Comparison of ENCODE assay signal across 16 mouse cellular contexts in genomic region chr4:130914527-130914926, GRCm38 (mm10). TPM values are rescaled to one million over a fixed set of nuclear protein-coding genes. Genes with fewer than 3 reads are reported as not detected.
DNase-seq lines count a peak whose midpoint lies in the region; ATAC-seq and TF ChIP-seq lines count a peak whose summit lies in the region.
"Had no signal": no experiment of that assay in that cellular context is flagged by ENCODE, and none has a peak within 500 bp of the region (broad histone marks: within the 10 kb centered on the region; RNA-seq: fewer than 3 reads in every experiment).

No protein-coding gene starts in this region.

- no peak for DNase-seq in gastrocnemius, adult 2 months
- no peak for DNase-seq in gastrocnemius, postnatal 4 days (ENCODE audit: low spot score in 2 of 2)
- no peak for DNase-seq in spleen, adult 2 months (ENCODE audit: low read depth in 1 of 2, low spot score in 2 of 2)
- DNase-seq in spleen, adult 12 weeks (ENCODE audit: low spot score), result no peak
- DNase-seq in liver, embryonic 11.5 days (ENCODE audit: low spot score), result no peak
- peak; percentile 55 for DNase-seq in thymus, postnatal 14 days
- DNase-seq in c-Kit-positive CD71-positive TER-119-positive erythroid progenitor cells, embryonic 14.5 days (ENCODE audit: low spot score), result no peak
- DNase-seq in gastrocnemius, adult 18-20 months (ENCODE audit: low spot score), result no peak
- DNase-seq: cerebellum, postnatal 25 days; right cerebral cortex, adult 18-20 months had no signal

- H3K9me3 ChIP-seq in liver, embryonic 11.5 days (ENCODE audit: control insufficient read depth, low read length), result no peaks in the 10 kb centered on the region
- H3K9me3 ChIP-seq: embryonic facial prominence, embryonic 13.5 days; heart, embryonic 12.5 days; limb, embryonic 12.5 days had no signal

- peak overlapping the region; percentile 49 for H3K4me3 ChIP-seq in gastrocnemius, adult 2 months
- H3K4me3 ChIP-seq in spleen, adult 2 months (ENCODE audit: extremely low read depth, insufficient read depth, insufficient read length), result peak overlapping the region; percentile 97
- H3K4me3 ChIP-seq in liver, embryonic 11.5 days (ENCODE audit: low read depth, low read length), result peak overlapping the region; percentile 42
- H3K4me3 ChIP-seq: embryonic facial prominence, embryonic 13.5 days; heart, embryonic 12.5 days; limb, embryonic 12.5 days had no signal

- H3K36me3 ChIP-seq in spleen, adult 2 months (ENCODE audit: control insufficient read depth, insufficient read depth, low read length), result peaks cover 6% of the 10 kb centered on the region; the same call in 1 of the 2 replicates
- no peaks in the 10 kb centered on the region for H3K36me3 ChIP-seq in liver, embryonic 11.5 days (ENCODE audit: control insufficient read depth, insufficient read depth, low read length)
- H3K36me3 ChIP-seq: embryonic facial prominence, embryonic 13.5 days; heart, embryonic 12.5 days; limb, embryonic 12.5 days had no signal

- no peaks in the 10 kb centered on the region for H3K27me3 ChIP-seq in spleen, adult 2 months (ENCODE audit: control insufficient read depth, insufficient read depth, low read length)
- H3K27me3 ChIP-seq in liver, embryonic 11.5 days (replicated peaks; ENCODE audit: control insufficient read depth, insufficient read depth, low read length), result no peaks in the 10 kb centered on the region
- H3K27me3 ChIP-seq: embryonic facial prominence, embryonic 13.5 days; heart, embryonic 12.5 days; limb, embryonic 12.5 days had no signal

- no peak for TF ChIP-seq POLR2A in spleen, adult 2 months (IDR thresholded peaks at IDR 0.05; ENCODE audit: low read depth, low read length)

- H3K4me1 ChIP-seq in spleen, adult 2 months (ENCODE audit: control insufficient read depth, insufficient read depth, insufficient read length), result peaks cover 59% of the 10 kb centered on the region; the same call in 1 of the 2 replicates
- peaks cover 48% of the 10 kb centered on the region for H3K4me1 ChIP-seq in liver, embryonic 11.5 days (replicated peaks; ENCODE audit: control insufficient read depth, insufficient read depth, low read length)

- no peak for TF ChIP-seq CTCF in gastrocnemius, adult 2 months (IDR thresholded peaks at IDR 0.05)
- no peak for TF ChIP-seq CTCF in spleen, adult 2 months (IDR thresholded peaks at IDR 0.05; ENCODE audit: extremely low read depth, insufficient read depth, insufficient read length, insufficient replicate concordance)

- H3K9ac ChIP-seq in liver, embryonic 11.5 days (ENCODE audit: low read depth, low read length), result peak overlapping the region; percentile 50; the same call in 1 of the 2 replicates
- H3K9ac ChIP-seq: embryonic facial prominence, embryonic 13.5 days; heart, embryonic 12.5 days; limb, embryonic 12.5 days had no signal

- peak overlapping the region; percentile 60 for H3K4me2 ChIP-seq in liver, embryonic 11.5 days
- H3K4me2 ChIP-seq: embryonic facial prominence, embryonic 13.5 days; heart, embryonic 12.5 days; limb, embryonic 12.5 days had no signal

- intact Hi-C loops in gastrocnemius, adult 2 months (cut with DNase I), result no loop called here

- WGBS in spleen, adult 2 months, result 6% methylated on average over 7 of the region's 7 CpGs
- 37% methylated on average over 7 of the region's 7 CpGs for WGBS in liver, embryonic 11.5 days

- ATAC-seq in liver, embryonic 11.5 days (replicated peaks; ENCODE audit: low FRiP score), result no peak

- H3K27ac ChIP-seq in gastrocnemius, adult 2 months, result no peak overlapping the region
- peak overlapping the region; percentile 96 for H3K27ac ChIP-seq in spleen, adult 2 months (ENCODE audit: insufficient read depth, low read length)
- no peak overlapping the region for H3K27ac ChIP-seq in liver, embryonic 11.5 days (ENCODE audit: low read depth, low read length)
- H3K27ac ChIP-seq: embryonic facial prominence, embryonic 13.5 days; kidney, postnatal 0 days; limb, embryonic 12.5 days had no signal

RNA-seq across cellular contexts. Expression of gene Laptm5, which starts 1.6 kb away (rescaled TPM):
- 1 to 10 TPM; 2.5 to 5.3 TPM for total RNA-seq in gastrocnemius, adult 2 months (2021)
- total RNA-seq in gastrocnemius, postnatal 4 days (2021), result 10 to 100 TPM; 24.4 to 26.4 TPM
- polyA plus RNA-seq in spleen, adult 2 months (2012; rRNA removed), result 903 and 1,004 TPM in 2 replicates
- polyA plus RNA-seq in liver, embryonic 11.5 days (2014; fragmentation: Nextera tagmentation; extraction: Ambion mirVana), result 87.2 and 93.3 TPM in 2 replicates
- total RNA-seq in gastrocnemius, adult 18-20 months (2021), result 1 to 10 TPM; 2.7 to 6.0 TPM

RNA-seq across cellular contexts. Expression of gene Matn1, which starts 29.7 kb away (rescaled TPM):
- not detected for total RNA-seq in gastrocnemius, adult 2 months (2021)
- not detected for total RNA-seq in gastrocnemius, postnatal 4 days (2021)
- 0.23 and 0.29 TPM in 2 replicates for polyA plus RNA-seq in spleen, adult 2 months (2012; rRNA removed)
- polyA plus RNA-seq in liver, embryonic 11.5 days (2014; fragmentation: Nextera tagmentation; extraction: Ambion mirVana), result 0.29 and 0.32 TPM in 2 replicates
- not detected for total RNA-seq in gastrocnemius, adult 18-20 months (2021)
- polyA plus RNA-seq: forebrain, embryonic 11.5 days; neural tube, embryonic 14.5 days had no signal

Comparison
In these comparisons a context has a peak if more than half of its experiments do, and no peak if none do; other contexts are left out.
1. H3K4me3 ChIP-seq: peak in every context shown above with its lines; median percentile 97 in spleen, adult 2 months; 49 in gastrocnemius, adult 2 months; 42 in liver, embryonic 11.5 days.